7 mouse cellular contexts compared by ENCODE assay signal in the genomic region with DNA sequence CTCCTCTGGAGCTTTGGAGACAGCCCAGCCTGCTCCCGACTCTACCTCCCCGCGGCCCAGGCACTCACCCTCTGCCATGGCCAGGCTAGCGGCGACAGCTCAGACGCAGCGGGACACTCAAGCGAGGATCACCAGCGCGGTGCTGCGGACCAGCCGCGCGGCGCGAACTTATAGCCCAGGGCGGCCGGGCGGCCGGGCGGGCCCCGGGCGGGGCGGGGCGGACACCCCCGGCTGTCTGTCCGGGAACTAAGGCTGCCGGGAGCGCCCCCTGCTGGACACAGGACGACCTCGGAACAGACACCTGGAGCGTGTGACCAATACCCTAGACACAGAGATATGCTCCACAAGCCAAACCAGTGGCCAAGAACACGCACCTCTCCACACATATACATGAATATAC. TPM values are rescaled to one million over a fixed set of nuclear protein-coding genes. Genes with fewer than 3 reads are reported as not detected.
A peak's percentile ranks its signal among the peaks of the same experiment; 100 is the strongest.
DNase-seq lines count a peak whose midpoint lies in the region; ATAC-seq and TF ChIP-seq lines count a peak whose summit lies in the region.

Gene Tgm2 (minus strand): TSS at position 214 of the 400 bp plus-strand sequence.

- peak within 1 kb of the TSS; percentile 80 for H3K4me2 ChIP-seq in intestine, postnatal 0 days (replicated peaks; ENCODE audit: low read depth)
- H3K4me2 ChIP-seq in midbrain, embryonic 12.5 days (replicated peaks) = peak within 1 kb of the TSS; percentile 57

- peak within 1 kb of the TSS; percentile 55 for H3K4me3 ChIP-seq in intestine, postnatal 0 days (ENCODE audit: low read depth, low read length)
- peak within 1 kb of the TSS; percentile 52 for H3K4me3 ChIP-seq in limb, embryonic 10.5 days
- H3K4me3 ChIP-seq in midbrain, embryonic 12.5 days = peak within 1 kb of the TSS; percentile 37

- peak within 1 kb of the TSS; percentile 69 for H3K9ac ChIP-seq in intestine, postnatal 0 days (ENCODE audit: low read depth, low read length)
- peak within 1 kb of the TSS; percentile 46; the same call in 1 of the 2 replicates for H3K9ac ChIP-seq in midbrain, embryonic 12.5 days (replicated peaks)

- H3K4me1 ChIP-seq in intestine, postnatal 0 days (replicated peaks; ENCODE audit: control insufficient read depth, insufficient read depth, low read length) = peaks cover 17% of the 10 kb centered on the region
- H3K4me1 ChIP-seq in limb, embryonic 10.5 days = peaks cover 29% of the 10 kb centered on the region
- H3K4me1 ChIP-seq in midbrain, embryonic 12.5 days = peaks cover 13% of the 10 kb centered on the region

- H3K27me3 ChIP-seq in intestine, postnatal 0 days (replicated peaks; ENCODE audit: control insufficient read depth, insufficient read depth, low read length) = no peaks in the 10 kb centered on the region
- H3K27me3 ChIP-seq in limb, embryonic 10.5 days (ENCODE audit: low read depth, poor library complexity, severe bottlenecking) = peaks cover 44% of the 10 kb centered on the region
- peaks cover 18% of the 10 kb centered on the region for H3K27me3 ChIP-seq in midbrain, embryonic 12.5 days

- peaks cover 10% of the 10 kb centered on the region; the same call in 1 of the 2 replicates for H3K36me3 ChIP-seq in intestine, postnatal 0 days (ENCODE audit: control insufficient read depth, insufficient read depth)
- H3K36me3 ChIP-seq in limb, embryonic 10.5 days = no peaks in the 10 kb centered on the region
- no peaks in the 10 kb centered on the region for H3K36me3 ChIP-seq in midbrain, embryonic 12.5 days

- H3K9me3 ChIP-seq in intestine, postnatal 0 days (ENCODE audit: control insufficient read depth) = no peaks in the 10 kb centered on the region
- H3K9me3 ChIP-seq in limb, embryonic 10.5 days (replicated peaks) = no peaks in the 10 kb centered on the region
- 0 out of 2 replicates have a peak, but pooled peaks cover 4% of the 10 kb centered on the region for H3K9me3 ChIP-seq in midbrain, embryonic 12.5 days

- peak; percentile 89 for TF ChIP-seq CTCF in intestine, postnatal 0 days (IDR thresholded peaks at IDR 0.05; ENCODE audit: low read depth)

- WGBS in intestine, postnatal 0 days = under 1% methylated on average over 32 of the region's 33 CpGs
- 1% methylated on average over 33 of the region's 33 CpGs for whole genome bisulfite sequencing in limb, embryonic 10.5 days
- under 1% methylated on average over 28 of the region's 33 CpGs for WGBS in midbrain, embryonic 12.5 days

- peak within 1 kb of the TSS; percentile 35 for H3K27ac ChIP-seq in intestine, postnatal 0 days (ENCODE audit: low read depth, low read length)
- H3K27ac ChIP-seq in limb, embryonic 10.5 days = peak within 1 kb of the TSS; percentile 75
- H3K27ac ChIP-seq in midbrain, embryonic 12.5 days (replicated peaks) = no peak within 1 kb of the TSS

- DNase-seq in adrenal gland, adult 2 months = peak; percentile 92
- peak; percentile 68 for DNase-seq in embryo, embryonic 11.5 days (ENCODE audit: low read depth, low spot score)
- no peak for DNase-seq in gonadal fat pad, adult 2 months (ENCODE audit: low read depth)
- peak; percentile 91 for DNase-seq in limb, embryonic 10.5 days (ENCODE audit: low spot score)
- peak; percentile 85 for DNase-seq in skeletal muscle tissue, adult 2 months (ENCODE audit: low read depth, low spot score)

- ATAC-seq in intestine, postnatal 0 days = peak; percentile 79
- ATAC-seq in midbrain, embryonic 12.5 days (ENCODE audit: low FRiP score, low read depth) = peak; percentile 68

RNA-seq across cellular contexts. Expression of gene Tgm2, which starts in this region (rescaled TPM):
- 100 to 1,000 TPM in 1 of 2 experiments, 10 to 100 TPM in 1; 63.6 to 105 TPM for total RNA-seq in adrenal gland, adult 2 months (2021)
- 66.9 and 71.9 TPM in 2 replicates for polyA plus RNA-seq in adrenal gland, adult 2 months (2012; rRNA removed)
- 173 and 193 TPM in 2 replicates for polyA plus RNA-seq in gonadal fat pad, adult 2 months (2012; rRNA removed)
- polyA plus RNA-seq in intestine, postnatal 0 days (2015; fragmentation: Nextera tagmentation; extraction: Ambion mirVana) = 40.0 and 40.4 TPM in 2 replicates
- polyA plus RNA-seq in limb, embryonic 10.5 days (2016; fragmentation: Nextera tagmentation; extraction: Ambion mirVana) = 3.7 and 5.5 TPM in 2 replicates
- 12.0 and 16.2 TPM in 2 replicates for polyA plus RNA-seq in midbrain, embryonic 12.5 days (2016; fragmentation: Nextera tagmentation; extraction: Ambion mirVana)
